Mouse (Mus musculus): ENCODE measurements at regions not wholly inside any gene's neighbourhood (a gene's known extent, or its start where the extent isn't known, plus 50 kb on each side); places are given as distances from the start of the nearest gene placed in this dataset.

DNA sequence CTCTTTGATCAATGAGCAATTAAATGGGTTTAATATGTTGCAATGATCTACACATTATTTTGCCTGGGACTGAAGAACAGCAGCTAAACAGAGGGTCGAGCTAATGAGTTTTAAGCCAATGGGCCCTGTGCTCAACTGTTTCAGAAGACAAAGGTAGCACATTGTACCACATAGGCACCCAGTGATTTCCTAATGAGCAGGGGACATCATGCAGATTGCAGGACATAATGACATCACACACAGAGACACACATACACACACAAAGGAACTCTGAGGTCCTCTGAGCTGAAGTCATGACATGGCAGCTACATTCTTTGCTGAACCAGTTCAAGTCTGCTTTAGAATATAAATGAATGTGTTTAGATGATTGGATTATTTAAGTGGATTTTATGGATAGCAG, 71.9 kb downstream of the Zfp330 start:
- DNase-seq (ENCODE audit: low read depth, low spot score): no peak

DNA sequence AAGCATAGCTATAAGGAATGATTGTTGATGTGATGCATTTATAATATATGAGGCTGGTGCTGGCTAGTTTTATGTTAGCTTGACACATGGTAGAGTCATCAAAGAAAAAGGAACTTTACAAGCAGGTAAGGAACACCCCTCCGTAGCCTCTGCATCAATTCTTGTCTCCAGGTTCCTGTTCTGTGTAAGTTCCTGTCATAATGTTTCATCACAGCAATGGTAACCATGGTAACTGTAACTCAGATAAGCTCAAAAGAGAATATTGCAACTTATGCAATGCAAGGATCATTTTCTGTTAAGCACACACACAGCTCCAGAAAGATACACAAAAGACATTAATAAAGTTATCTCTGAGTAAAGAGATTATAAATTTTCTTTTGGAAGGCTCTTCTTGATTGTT, 73.5 kb downstream of the Zfp330 start:
- DNase-seq (ENCODE audit: low read depth, low spot score): no peak

DNA sequence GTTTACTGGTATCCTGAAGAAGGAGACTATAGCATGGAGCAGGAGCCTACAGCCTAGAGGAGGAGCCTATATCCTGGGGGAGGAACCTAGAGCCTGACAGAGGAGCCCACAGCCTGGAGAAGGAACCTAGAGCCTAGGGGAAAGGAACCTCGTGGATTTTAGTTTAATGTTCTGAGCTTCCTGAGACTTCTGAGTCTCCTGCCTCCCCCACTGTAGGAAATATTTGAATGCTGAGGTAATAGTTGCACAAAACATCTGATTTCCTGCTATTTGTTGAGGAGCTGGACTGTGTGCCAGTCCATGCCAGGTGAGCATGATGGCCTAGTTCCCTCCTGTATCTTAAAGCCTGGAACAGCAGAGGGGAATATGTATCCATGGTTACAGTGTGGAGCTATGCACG, 74.7 kb downstream of the Zfp330 start:
- no peak for DNase-seq (ENCODE audit: low read depth, low spot score)

DNA sequence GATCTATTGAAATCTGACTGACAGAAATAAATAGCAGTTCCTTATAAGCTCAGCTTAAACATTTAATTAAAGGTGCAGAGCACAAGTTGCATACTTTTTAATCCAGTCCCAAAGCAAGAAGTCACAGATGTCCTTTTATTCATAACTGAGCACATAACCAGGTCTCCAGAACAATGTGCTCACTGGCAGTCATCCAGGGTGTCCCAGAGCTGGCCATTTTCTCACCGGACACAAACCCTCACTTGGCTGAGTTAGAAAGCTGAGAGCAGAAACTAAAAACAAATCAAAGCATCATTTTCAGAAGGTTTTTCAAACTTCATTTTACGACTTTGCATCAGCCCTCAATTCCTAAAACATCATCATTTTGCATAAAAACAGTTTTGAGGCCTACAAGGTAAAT, 75.9 kb downstream of the Zfp330 start:
- no peak for DNase-seq (ENCODE audit: low read depth, low spot score)

DNA sequence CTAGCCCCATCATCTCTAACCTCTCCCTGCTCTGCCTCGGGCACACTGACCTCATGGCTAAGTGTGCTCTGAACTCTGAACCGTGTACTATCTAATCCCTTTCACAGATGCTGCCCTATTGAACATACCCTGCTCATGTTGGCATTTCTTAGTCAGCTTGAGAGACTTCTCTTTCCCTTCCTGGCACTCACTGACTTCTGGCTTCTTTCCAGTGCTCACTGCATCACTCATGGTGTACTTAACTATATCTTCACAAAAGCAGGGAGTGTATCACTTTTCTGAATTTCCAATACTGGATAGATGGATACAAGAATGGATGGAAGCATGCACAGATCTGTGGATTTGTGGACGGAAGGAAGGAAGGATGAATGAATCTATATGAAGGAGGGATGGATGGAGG, 80.9 kb downstream of the Zfp330 start:
- no peak for DNase-seq (ENCODE audit: low read depth, low spot score)

DNA sequence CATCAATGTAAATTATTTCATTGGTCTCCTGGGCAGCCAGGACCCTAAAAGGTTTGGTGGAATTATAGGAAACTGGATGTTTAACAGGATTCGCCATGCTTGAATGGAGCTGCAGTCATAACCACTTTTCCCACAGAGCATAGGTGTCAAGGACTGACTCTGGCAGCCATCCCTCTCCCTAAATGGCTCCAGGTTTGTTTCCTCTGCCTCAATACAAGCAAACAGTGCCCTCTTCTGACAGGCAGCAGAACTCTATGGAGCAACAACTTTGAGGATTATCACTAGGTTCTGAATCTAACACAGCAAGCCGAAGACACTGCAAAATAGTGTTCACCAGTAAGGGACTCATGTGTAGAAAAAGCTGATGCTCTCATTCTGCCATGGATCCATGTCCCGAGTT, 84.6 kb downstream of the Zfp330 start:
- DNase-seq (ENCODE audit: low read depth, low spot score): peak; percentile 31

DNA sequence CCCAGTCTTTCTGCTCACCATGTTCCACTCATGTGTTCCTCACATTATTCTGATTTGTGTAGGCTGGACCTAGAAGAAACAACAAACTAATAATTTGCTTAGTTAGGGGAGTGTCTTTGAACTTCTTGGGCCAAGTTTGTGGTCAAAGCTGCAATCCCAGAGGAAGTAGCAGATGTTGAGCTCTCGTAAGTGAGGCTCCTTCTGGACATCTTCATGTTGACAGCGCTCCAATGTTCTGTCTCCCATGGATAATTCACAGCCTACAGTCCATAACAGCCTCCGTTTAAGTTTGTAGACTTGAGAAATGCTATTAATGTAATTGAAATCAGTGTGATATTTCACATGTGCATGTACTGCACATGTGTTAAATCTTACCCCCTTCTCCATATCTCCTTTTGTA, 88.0 kb downstream of the Zfp330 start:
- DNase-seq (ENCODE audit: low read depth, low spot score): no peak

DNA sequence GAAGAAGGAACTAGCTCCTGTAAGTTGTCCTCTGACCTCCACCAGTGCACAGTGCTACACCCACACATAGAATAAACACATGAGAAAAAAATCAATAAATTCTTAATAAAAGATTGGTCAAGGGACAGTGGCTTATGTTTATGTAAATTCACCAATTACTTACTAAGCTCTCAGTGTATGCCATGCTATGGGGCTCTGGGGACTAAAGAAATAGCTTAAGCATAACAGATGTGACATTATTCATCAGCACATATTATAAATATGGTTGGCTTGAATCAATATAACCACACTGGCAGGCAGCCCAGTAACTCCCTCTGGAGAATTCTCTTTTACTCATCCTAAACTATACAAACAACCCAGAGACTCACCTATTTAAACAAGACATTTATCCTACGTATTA, 95.2 kb downstream of the Zfp330 start:
- DNase-seq (ENCODE audit: low read depth, low spot score): no peak

DNA sequence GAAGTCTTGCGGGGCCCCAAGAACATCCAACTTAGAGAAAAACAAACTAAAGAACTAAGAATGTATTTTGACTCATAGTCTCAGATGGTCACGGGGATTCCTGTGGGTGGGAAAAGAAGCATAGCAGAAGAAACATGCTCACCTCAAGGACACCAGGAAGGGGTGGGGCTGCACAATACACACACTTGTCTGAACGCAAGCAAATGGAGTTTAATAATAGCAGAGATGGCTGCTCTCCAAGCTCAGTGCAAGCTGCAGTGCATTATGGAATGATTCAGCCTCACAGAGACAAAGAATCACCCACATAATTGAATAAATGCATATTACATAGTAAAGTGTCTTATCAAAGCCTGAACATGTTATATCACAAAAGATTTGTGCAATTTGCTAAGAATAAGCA, 96.2 kb downstream of the Zfp330 start:
- DNase-seq (ENCODE audit: low read depth, low spot score): no peak

DNA sequence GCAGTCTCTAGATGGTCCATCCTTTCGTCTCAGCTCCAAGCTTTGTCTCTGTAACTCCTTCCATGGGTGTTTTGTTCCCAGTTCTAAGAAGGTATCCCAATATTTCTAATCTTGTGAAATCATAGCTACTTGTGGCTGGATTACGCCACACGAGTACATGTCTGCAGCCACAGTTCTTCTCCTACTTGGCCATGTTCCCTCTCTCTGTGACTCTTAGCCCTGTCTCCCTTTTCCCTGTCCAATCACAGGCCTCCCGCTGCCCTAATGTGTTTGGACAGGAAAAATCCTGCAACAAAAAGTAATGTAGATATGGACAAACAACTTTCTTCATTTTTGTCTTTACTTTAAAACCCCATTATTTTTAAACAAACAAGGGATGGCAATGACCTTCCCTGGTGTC, 104.7 kb downstream of the Zfp330 start:
- no peak for DNase-seq (ENCODE audit: low read depth, low spot score)

DNA sequence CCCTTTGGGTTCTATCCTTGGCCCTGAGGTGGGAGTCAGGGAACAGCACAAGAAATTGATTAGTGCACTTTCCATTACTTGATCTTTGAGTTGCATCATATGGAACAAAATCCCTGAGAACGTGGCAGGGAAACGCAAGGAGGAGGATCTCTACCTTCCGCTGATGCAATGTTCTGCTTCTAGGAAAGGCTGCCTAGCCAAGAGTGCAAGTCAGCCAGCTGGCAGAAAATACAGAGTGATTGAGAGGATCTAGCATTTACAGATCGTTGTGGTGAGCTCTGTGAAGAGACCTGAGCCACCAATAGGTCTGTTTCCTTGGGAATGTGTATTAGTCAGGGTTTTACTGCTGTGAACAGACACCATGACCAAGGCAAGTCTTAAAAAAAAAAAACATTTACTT, 108.8 kb downstream of the Zfp330 start:
- no peak for DNase-seq (ENCODE audit: low read depth, low spot score)

DNA sequence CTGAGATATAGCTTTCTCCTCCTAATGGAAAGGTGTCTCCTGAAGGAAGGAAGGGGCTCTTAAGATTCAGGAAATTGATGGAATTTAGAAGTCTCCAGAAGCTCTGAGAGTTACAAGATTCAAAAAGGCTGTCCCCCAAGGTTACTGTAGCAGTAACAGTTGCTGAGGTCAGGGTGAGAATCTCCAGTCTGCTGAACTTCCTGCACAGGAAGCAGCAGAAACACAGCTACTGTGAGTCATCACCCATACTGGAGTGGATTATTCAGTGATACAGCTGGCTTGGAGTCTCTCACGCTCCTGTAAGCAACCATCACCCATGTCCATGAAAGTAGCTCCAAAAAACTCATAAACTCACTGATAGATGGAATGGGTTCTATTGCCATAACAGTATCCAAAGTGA, 133.5 kb downstream of the Zfp330 start:
- no peak for DNase-seq (ENCODE audit: low read depth, low spot score)

DNA sequence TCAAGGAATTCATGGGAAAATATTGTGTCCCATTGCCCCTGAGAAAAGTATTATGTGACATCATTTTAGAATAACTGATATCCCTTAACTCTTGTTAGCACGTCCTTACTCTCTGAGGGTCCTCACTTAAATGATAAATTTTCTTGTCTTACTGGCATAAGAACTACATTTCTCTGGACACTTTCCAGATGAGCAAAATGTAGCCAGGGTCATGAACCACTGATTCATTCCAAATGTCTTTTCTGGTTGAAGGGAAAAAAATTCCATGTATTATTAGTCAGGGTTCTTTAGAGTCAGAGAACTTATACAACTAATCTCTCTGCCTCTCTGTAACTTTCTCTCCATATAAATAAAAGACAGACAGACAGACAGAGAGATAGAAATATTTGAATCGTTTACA, 143.5 kb downstream of the Zfp330 start:
- no peak for DNase-seq (ENCODE audit: low read depth, low spot score)

DNA sequence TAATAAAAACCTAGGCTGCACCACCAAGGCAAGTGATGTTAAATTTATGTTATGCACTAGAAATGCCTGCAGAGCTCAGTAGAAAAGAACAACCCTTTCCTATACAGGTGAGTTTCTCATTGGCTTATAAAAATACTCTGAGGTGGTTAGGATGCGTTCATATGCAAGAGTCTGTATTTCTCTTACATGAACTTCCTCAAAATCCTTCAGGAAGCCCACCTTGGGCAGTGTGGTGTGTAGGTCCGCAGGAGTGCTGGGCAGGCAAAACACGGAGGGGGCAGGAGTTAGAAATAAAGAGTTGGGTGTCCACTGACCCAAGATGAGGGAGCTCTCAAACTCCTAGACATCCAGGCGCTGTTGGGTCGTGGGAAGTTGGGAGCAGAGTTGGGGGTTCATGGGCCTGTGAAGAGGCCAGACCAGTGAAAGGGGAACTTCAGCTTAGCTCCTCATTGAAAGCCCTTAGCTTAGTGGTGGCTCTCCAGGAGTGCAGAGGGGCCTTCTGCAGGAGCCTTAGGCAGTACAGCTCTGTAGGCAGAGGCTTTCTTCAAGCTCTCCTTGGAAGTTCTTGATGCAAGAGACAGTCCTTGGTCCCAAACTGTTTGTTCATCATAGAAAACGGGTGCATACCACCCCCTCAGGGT, 150.0 kb downstream of the Zfp330 start:
- no peak for DNase-seq (ENCODE audit: low read depth, low spot score)

DNA sequence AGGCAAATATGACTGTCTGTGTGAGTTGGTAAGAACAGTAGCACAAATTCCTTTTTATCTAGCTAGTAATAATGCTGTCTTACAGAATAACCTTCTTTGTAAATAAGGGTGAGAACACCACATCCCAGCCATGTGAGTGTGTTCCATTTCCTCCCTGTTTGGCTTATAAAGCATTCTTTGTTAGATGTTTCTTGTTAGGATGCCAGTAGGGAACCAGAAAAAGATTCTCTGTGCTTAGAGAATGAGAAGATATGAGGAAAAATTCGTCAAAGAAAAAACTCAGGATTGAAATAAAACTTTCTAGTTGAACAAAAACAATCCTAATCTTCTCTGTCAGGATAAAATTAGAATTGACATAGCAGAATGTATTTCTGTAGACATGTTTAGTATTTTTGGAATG, 155.3 kb downstream of the Zfp330 start:
- no peak for DNase-seq (ENCODE audit: low read depth, low spot score)

DNA sequence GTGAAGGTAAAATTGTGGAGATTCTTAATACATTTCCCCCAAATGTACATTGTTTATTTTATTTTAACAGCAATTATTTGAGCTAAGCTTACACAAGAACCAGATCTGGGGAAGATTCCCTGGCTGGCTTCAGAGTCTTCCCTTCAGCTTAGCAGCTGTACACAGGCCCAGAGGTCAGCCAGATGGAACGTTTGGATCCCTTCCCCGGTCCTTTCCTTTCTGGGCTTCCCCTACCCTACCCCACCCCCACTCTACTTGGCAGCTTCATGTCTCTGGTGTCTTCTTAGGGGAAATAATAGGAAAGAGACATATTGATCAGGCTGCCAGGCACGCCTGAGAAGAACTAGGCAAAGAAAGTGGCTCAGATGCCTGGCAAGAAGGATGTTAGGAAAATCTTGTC, 172.4 kb downstream of the Zfp330 start:
- no peak for DNase-seq (ENCODE audit: low read depth, low spot score)

DNA sequence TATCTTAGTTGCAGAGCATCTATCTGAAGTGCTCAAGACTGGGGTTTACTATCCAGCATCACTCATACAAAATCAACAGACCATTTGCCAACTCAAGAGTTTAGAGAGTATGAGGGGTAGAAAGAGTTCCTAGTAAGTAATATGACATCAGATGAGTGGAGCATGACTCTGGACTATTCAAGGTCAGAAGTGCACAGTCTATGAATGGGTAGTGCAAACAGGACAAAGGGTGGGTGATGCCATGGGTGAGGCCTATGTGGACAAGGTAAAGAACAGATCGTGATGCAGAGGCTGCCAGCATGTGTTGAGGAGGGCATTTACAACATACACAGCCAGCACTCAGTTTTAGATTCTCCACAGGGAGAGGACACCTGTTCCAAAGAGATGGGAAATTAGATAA, 170.4 kb upstream of the Il15 start:
- DNase-seq (ENCODE audit: low read depth, low spot score): no peak

DNA sequence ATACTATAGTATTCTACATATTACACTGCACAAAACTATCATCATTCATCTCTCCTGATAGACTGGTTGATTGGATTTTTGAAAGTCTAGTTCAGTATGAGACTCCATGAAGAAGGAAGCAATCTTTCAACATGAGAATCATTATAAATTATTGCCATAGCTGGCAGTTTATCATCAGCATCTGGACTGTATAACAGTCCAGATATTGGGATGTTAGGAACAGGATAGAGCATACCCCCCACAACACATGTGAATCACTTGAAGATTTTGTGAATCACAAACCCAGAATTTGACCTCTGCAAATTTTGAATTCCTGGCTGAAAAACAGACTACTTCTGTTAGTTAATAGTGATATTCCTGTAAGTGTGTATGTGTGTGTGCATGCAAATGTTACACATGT, 135.1 kb upstream of the Il15 start:
- DNase-seq (ENCODE audit: low read depth, low spot score): no peak

DNA sequence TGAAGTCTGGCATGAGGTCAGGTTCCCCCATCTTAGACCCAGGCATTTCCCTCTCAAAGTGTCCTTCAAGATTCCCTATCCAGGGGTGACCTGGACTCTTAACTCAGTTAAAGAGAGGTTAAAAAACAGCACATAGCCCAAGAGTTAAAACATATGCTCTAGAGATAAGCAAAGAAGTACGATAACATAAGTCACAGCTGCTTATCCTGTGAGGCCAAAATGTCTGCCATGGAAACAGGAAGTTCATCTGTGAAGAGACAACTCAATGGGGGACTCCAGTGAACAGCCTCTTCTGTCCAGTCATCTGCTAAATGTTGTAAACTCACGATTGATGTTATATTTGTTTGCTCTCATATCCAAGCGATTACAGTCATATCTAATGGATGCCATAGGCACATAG, 126.1 kb upstream of the Il15 start:
- DNase-seq (ENCODE audit: low read depth, low spot score): no peak

DNA sequence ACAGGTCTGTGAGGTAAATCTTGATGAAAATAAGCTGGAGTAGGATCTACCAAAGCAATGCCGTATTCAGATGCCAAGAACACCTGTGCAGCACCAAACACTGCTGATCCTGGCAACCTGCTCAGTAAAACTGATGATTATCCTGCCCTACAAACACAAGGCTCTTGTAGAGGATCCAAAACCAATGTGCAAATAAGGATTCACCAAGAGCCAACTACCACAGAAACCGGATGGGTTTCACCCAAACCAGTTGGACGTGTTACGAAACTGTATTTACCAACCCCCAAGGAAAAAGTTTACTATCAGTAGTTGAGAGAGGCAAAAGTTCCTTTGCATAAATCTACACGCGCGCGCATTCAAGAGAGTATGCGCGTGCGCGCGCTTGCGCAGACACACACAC, 120.8 kb upstream of the Il15 start:
- DNase-seq (ENCODE audit: low read depth, low spot score): no peak

DNA sequence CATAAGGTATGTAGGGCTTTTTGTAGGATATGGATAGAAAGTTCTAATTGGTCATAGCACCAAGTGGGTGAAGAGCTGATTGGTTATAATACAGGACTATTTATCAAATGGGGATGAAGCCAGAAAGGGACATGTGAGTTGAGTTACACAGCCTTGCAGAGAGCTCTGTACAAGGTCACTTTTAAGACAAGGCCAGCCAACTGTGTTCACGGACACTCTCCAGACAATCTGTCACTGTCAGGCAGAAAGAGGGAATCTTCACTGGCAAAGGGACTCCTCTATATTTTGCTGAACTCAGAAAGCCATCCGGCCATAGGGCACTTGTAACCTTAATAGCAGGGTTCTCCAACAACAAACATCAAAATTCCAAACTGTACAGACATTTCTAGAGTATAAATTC, 95.5 kb upstream of the Il15 start:
- no peak for DNase-seq (ENCODE audit: low read depth, low spot score)

DNA sequence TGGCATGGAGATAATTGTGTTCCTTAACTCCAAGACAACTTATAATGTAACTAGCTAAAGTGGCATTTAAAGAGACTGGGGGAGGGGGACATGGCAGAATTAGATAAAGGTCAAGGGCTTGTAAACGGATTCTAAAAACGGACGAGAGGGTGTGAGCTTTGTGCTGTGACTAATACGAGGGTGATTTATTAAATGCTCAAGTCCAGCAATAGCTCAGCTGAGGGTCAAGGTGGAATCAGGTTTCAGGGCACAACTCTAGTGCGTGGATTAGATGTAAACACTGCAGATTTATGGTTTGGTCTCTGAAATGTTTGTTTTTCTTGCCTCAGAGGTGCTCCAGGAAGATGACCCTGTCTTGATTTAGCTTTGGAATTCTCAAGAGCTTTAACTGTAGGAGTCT, 74.8 kb upstream of the Il15 start:
- DNase-seq (ENCODE audit: low read depth, low spot score): no peak

DNA sequence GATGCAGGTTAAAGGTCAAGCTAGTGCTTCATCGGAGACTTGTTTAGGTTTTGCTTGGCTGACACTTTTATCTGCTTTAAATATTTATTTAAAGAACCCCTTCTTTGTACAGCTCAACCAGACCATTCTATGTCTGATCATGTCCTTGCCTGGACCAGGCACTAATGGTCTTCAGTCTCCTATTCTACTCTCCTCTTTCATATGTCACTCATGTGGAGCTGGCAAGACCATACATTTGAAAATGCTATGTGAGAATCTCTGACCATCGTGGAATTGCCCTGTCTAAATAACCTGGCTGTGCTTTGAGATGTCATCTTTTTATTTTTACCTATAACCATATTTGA, 74.4 kb upstream of the Il15 start:
- DNase-seq (ENCODE audit: low read depth, low spot score): no peak

DNA sequence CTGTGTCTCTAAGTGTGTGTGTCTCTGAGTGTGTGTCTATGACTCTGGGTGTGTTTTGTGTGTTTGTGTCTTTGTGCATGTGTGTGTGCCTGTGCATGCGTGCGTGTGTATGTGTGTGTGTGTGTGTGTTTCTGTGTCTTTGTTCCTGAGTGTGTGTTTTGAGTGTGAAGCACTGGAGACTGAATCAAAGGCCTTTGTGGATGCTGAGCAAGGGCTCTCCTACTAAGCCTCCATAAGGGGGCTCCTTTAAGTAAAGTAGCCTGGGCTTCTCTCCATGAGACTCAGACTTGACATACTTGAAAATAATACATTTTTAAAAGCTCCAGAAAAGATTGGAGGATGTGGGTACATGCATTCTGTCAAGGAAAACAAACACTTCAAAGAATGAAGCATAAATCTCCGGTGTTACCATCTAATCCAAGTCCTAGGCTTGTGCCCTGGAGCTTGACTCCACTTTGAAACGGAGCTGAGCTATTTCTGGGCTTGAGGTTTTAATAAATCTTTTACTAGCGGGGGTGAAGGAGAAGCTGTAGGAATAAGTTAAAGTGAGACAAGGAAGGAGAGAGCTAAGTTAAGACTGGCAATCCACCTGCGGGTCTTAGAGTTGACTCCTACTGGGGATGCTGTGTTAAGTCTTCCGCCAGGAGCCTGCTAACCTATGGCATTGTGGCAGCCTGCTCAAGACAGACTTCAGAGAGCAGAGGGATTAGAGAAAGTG, 73.8 kb upstream of the Il15 start:
- no peak for DNase-seq (ENCODE audit: low read depth, low spot score)

Data from retina, postnatal 7 days (tissue).